Mouse (Mus musculus): ENCODE measurements around the gene Smurf2.

Gene Smurf2

GRCm38 (mm10) chr11:106777395-106777794 is 143.1 kb downstream of the Smurf2 start:
- no peak for DNase-seq (ENCODE audit: low read depth, low spot score)

- DNase-seq (ENCODE audit: low read depth, low spot score): no peak
Measured at GRCm38 (mm10) chr11:106776960-106777359, 143.6 kb downstream of the Smurf2 start.

GRCm38 (mm10) chr11:106773061-106773460 is 147.5 kb downstream of the Smurf2 start:
- DNase-seq (ENCODE audit: low read depth, low spot score): no peak

- DNase-seq (ENCODE audit: low read depth, low spot score): no peak
Measured at GRCm38 (mm10) chr11:106770195-106770974, 150.1 kb downstream of the Smurf2 start.
